9 mouse cellular contexts compared by ENCODE assay signal in genomic region chr19:51482168-51482907, GRCm38 (mm10).
A peak's percentile ranks its signal among the peaks of the same experiment; 100 is the strongest.
DNase-seq lines count a peak whose midpoint lies in the region; ATAC-seq and TF ChIP-seq lines count a peak whose summit lies in the region.
"Had no signal": no experiment of that assay in that cellular context is flagged by ENCODE, and none has a peak within 500 bp of the region (broad histone marks: within the 10 kb centered on the region; RNA-seq: fewer than 3 reads in every experiment).

No protein-coding gene starts in this region.

- H3K36me3 ChIP-seq in forebrain, embryonic 11.5 days (ENCODE audit: control insufficient read depth, insufficient read depth, low read length) = no peaks in the 10 kb centered on the region
- no peaks in the 10 kb centered on the region for H3K36me3 ChIP-seq in forebrain, postnatal 0 days (ENCODE audit: insufficient read depth)
- no peaks in the 10 kb centered on the region for H3K36me3 ChIP-seq in hindbrain, embryonic 14.5 days (replicated peaks; ENCODE audit: control insufficient read depth, insufficient read depth)
- no peaks in the 10 kb centered on the region for H3K36me3 ChIP-seq in midbrain, embryonic 13.5 days
- H3K36me3 ChIP-seq in intestine, embryonic 16.5 days (ENCODE audit: control insufficient read depth, insufficient read depth, low read length) = no peaks in the 10 kb centered on the region

- H3K27ac ChIP-seq in forebrain, embryonic 11.5 days (ENCODE audit: low read depth, low read length) = no peak overlapping the region
- no peak overlapping the region for H3K27ac ChIP-seq in forebrain, postnatal 0 days (ENCODE audit: low read depth, low read length)
- peak overlapping the region; percentile 22; the same call in 1 of the 2 replicates for H3K27ac ChIP-seq in hindbrain, embryonic 14.5 days
- H3K27ac ChIP-seq in midbrain, embryonic 13.5 days = no peak overlapping the region
- no peak overlapping the region for H3K27ac ChIP-seq in intestine, embryonic 16.5 days (ENCODE audit: low read length)
- H3K27ac ChIP-seq: stomach, postnatal 0 days had no signal

- H3K9me3 ChIP-seq in forebrain, embryonic 11.5 days (ENCODE audit: control insufficient read depth, low read length) = no peaks in the 10 kb centered on the region
- H3K9me3 ChIP-seq in forebrain, postnatal 0 days (ENCODE audit: low read length) = no peaks in the 10 kb centered on the region
- H3K9me3 ChIP-seq in hindbrain, embryonic 14.5 days (ENCODE audit: control insufficient read depth, low read length) = no peaks in the 10 kb centered on the region
- H3K9me3 ChIP-seq in midbrain, embryonic 13.5 days = no peaks in the 10 kb centered on the region
- H3K9me3 ChIP-seq in intestine, embryonic 16.5 days (ENCODE audit: control insufficient read depth, low read length) = no peaks in the 10 kb centered on the region

- no peak overlapping the region for H3K4me2 ChIP-seq in forebrain, embryonic 11.5 days (ENCODE audit: low read depth, low read length, severe bottlenecking)
- H3K4me2 ChIP-seq in forebrain, postnatal 0 days (ENCODE audit: low read depth) = no peak overlapping the region
- no peak overlapping the region for H3K4me2 ChIP-seq in hindbrain, embryonic 14.5 days (replicated peaks)
- no peak overlapping the region for H3K4me2 ChIP-seq in midbrain, embryonic 13.5 days (replicated peaks)
- no peak overlapping the region for H3K4me2 ChIP-seq in intestine, embryonic 16.5 days (ENCODE audit: low read depth, low read length)

- no peak overlapping the region for H3K4me3 ChIP-seq in forebrain, embryonic 11.5 days (ENCODE audit: low read depth, low read length)
- H3K4me3 ChIP-seq in forebrain, postnatal 0 days (ENCODE audit: low read depth, low read length) = no peak overlapping the region
- no peak overlapping the region for H3K4me3 ChIP-seq in hindbrain, embryonic 14.5 days (replicated peaks; ENCODE audit: low read length)
- no peak overlapping the region for H3K4me3 ChIP-seq in midbrain, embryonic 13.5 days (replicated peaks)
- no peak overlapping the region for H3K4me3 ChIP-seq in intestine, embryonic 16.5 days (ENCODE audit: low read length)

- H3K27me3 ChIP-seq in forebrain, embryonic 11.5 days (ENCODE audit: control insufficient read depth, insufficient read depth, low read length) = no peaks in the 10 kb centered on the region
- no peaks in the 10 kb centered on the region for H3K27me3 ChIP-seq in forebrain, postnatal 0 days (ENCODE audit: insufficient read depth, low read length)
- H3K27me3 ChIP-seq in hindbrain, embryonic 14.5 days (ENCODE audit: control insufficient read depth, insufficient read depth, low read length) = no peaks in the 10 kb centered on the region
- H3K27me3 ChIP-seq in midbrain, embryonic 13.5 days = peaks cover 9% of the 10 kb centered on the region
- H3K27me3 ChIP-seq in intestine, embryonic 16.5 days (replicated peaks; ENCODE audit: control insufficient read depth, insufficient read depth, low read length) = no peaks in the 10 kb centered on the region

- no peak for DNase-seq in forebrain, embryonic 11.5 days (ENCODE audit: low spot score)
- no peak for DNase-seq in forebrain, postnatal 0 days
- DNase-seq in brain, adult 2 months (ENCODE audit: low read depth, low spot score) = peak; percentile 81
- peak; percentile 57 for DNase-seq in hindbrain, embryonic 14.5 days (ENCODE audit: low spot score)
- DNase-seq in gastrocnemius, postnatal 14 days = no peak
- no peak for DNase-seq in gastrocnemius, postnatal 36 days

- no peak for TF ChIP-seq CTCF in forebrain, postnatal 0 days (IDR thresholded peaks at IDR 0.05; ENCODE audit: low read depth)

- H3K9ac ChIP-seq in forebrain, embryonic 11.5 days (ENCODE audit: low read length) = no peak overlapping the region
- no peak overlapping the region for H3K9ac ChIP-seq in forebrain, postnatal 0 days
- H3K9ac ChIP-seq in hindbrain, embryonic 14.5 days = no peak overlapping the region
- H3K9ac ChIP-seq in midbrain, embryonic 13.5 days (replicated peaks) = no peak overlapping the region
- no peak overlapping the region for H3K9ac ChIP-seq in intestine, embryonic 16.5 days (ENCODE audit: low read depth, low read length)

- 20% methylated on average over 3 of the region's 3 CpGs for WGBS in forebrain, embryonic 11.5 days
- 10% methylated on average over 3 of the region's 3 CpGs for WGBS in forebrain, postnatal 0 days
- WGBS in hindbrain, embryonic 14.5 days = 19% methylated on average over 3 of the region's 3 CpGs
- 12% methylated on average over 3 of the region's 3 CpGs for WGBS in midbrain, embryonic 13.5 days
- 64% methylated on average over 3 of the region's 3 CpGs for WGBS in intestine, embryonic 16.5 days

- intact Hi-C loops in gastrocnemius, postnatal 14 days (cut with DNase I; ENCODE audit: low total_unique reads) = no loop called here
- intact Hi-C loops in gastrocnemius, postnatal 36 days (cut with DNase I) = no loop called here

- peak; percentile 49 for ATAC-seq in forebrain, embryonic 11.5 days (replicated peaks; ENCODE audit: low FRiP score)
- ATAC-seq in forebrain, postnatal 0 days = no peak
- ATAC-seq in hindbrain, embryonic 14.5 days (ENCODE audit: low FRiP score) = peak; percentile 80
- peak; percentile 79 for ATAC-seq in midbrain, embryonic 13.5 days
- ATAC-seq in intestine, embryonic 16.5 days = no peak

- H3K4me1 ChIP-seq in forebrain, embryonic 11.5 days (replicated peaks; ENCODE audit: control insufficient read depth, insufficient read depth, low read length) = no peaks in the 10 kb centered on the region
- H3K4me1 ChIP-seq in forebrain, postnatal 0 days (ENCODE audit: insufficient read depth) = no peaks in the 10 kb centered on the region
- H3K4me1 ChIP-seq in hindbrain, embryonic 14.5 days (replicated peaks; ENCODE audit: control insufficient read depth, insufficient read depth, low read length) = no peaks in the 10 kb centered on the region
- H3K4me1 ChIP-seq in midbrain, embryonic 13.5 days (replicated peaks) = peaks cover 10% of the 10 kb centered on the region
- no peaks in the 10 kb centered on the region for H3K4me1 ChIP-seq in intestine, embryonic 16.5 days (ENCODE audit: control insufficient read depth, insufficient read depth, low read length)

Comparison
In these comparisons a context has a peak if more than half of its experiments do, and no peak if none do; other contexts are left out.
1. ATAC-seq: peak in forebrain, embryonic 11.5 days (single experiment), hindbrain, embryonic 14.5 days (single experiment) and midbrain, embryonic 13.5 days (single experiment); none in forebrain, postnatal 0 days (single experiment) and intestine, embryonic 16.5 days (single experiment).
2. DNase-seq: peak in brain, adult 2 months (single experiment) and hindbrain, embryonic 14.5 days (single experiment); none in forebrain, embryonic 11.5 days (single experiment), forebrain, postnatal 0 days (single experiment), gastrocnemius, postnatal 14 days (single experiment) and gastrocnemius, postnatal 36 days (0 of 2).